Mouse (Mus musculus): ENCODE data around the gene Lrrc45.
"Not testable (repeated sequence)": the region's sequence is repeated elsewhere in the genome, so short reads cannot be mapped to it uniquely, and the experiment has no call there.

DNA sequence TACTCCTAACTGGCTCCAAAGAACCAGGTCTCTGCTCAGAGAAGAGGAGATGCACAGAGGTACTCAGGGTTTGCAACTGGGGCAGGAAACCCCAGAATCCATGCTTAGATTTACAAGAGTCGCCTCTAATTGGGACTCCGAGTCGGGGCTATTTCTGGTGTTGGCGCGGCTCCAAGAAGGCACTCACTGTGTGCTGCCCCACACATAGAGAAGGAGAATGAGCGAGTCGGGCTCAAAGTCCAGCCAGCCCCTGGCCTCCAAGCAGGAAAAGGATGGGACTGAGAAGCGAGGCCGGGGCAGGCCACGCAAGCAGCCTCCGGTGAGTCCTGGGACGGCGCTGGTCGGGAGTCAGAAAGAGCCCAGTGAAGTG, 48.9 kb downstream of the Lrrc45 start, which contains the start of gene Hmga1b:
- not testable (repeated sequence) for TF ChIP-seq CTCF, POLR2A (IDR thresholded peaks at IDR 0.05; ENCODE audit: extremely low read depth, insufficient read depth, low read length)
